Mouse (Mus musculus): Measurements from ENCODE around the gene Gm26558.

Gm26558 gene

GRCm38 (mm10) chr2:70647681-70648080 lies 14.2 kb downstream of the Gm26558 start:
- no peak for DNase-seq

- no peak for DNase-seq
Observed at GRCm38 (mm10) chr2:70645266-70645780, 16.6 kb downstream of the Gm26558 start.

- no peak for DNase-seq
Observed at GRCm38 (mm10) chr2:70642971-70643565, 18.8 kb downstream of the Gm26558 start.

- no peak for DNase-seq
Observed at GRCm38 (mm10) chr2:70640968-70641367, 20.9 kb downstream of the Gm26558 start.

DNA sequence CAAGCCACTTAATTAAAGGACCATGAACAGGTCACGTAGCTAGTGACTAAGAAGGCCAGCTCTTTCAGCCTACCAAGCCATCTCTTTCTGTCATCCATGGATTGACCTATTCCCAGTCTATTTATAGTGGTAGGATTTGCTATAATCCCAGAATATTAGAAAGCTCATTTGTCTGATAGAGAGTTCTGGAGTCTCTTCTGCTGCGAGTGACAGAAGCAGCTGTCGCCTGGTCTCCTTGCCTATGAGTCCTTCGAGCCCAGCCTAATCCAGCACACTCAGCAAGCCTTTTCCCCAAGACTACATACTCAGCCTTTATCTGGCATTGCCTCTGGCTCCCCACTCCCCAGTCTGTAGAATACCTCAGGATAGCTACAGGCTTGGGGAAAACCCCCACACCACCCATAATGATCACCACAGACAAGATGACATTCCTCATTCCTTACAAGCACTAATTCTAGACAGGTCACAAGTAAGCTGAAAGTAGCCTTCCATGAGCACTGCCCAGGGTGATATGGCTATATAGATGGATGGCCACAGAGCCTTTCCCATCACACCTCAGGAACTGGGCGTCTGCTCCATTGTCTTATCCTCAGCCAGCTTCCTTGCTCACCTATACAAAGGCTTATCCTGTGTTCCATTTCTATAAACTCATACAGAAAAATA lies 27.7 kb downstream of the Gm26558 start:
- no peak for DNase-seq

GRCm38 (mm10) chr2:70632412-70632811 lies 29.5 kb downstream of the Gm26558 start:
- DNase-seq: no peak

GRCm38 (mm10) chr2:70631321-70631720 lies 30.6 kb downstream of the Gm26558 start:
- DNase-seq: no peak

DNA sequence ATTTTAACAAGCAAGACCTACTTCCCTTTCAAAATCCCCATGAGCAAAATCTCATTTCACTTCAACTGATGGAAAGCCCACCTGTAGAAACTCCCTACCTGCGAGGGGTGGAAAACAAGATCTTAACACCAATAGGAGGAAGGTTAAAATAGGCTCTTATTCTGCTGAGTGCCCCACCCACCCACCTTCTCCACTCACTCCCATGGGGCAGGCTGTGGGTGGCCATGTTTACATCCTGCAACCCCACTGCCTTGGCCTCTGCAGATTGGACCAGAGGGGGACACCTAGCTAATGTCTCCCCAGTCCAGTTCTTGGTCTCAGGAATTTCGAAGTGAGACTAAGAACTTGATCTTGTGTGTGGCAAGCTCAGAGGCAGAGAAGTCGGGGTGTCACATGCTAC lies 32.0 kb downstream of the Gm26558 start:
- no peak for DNase-seq

GRCm38 (mm10) chr2:70629339-70629761 lies 32.6 kb downstream of the Gm26558 start:
- no peak for DNase-seq

- DNase-seq: no peak
Observed at GRCm38 (mm10) chr2:70628397-70628796, 33.5 kb downstream of the Gm26558 start.

GRCm38 (mm10) chr2:70625761-70626160 lies 36.1 kb downstream of the Gm26558 start:
- no peak for DNase-seq

GRCm38 (mm10) chr2:70622244-70622643 lies 39.7 kb downstream of the Gm26558 start:
- DNase-seq: no peak

DNA sequence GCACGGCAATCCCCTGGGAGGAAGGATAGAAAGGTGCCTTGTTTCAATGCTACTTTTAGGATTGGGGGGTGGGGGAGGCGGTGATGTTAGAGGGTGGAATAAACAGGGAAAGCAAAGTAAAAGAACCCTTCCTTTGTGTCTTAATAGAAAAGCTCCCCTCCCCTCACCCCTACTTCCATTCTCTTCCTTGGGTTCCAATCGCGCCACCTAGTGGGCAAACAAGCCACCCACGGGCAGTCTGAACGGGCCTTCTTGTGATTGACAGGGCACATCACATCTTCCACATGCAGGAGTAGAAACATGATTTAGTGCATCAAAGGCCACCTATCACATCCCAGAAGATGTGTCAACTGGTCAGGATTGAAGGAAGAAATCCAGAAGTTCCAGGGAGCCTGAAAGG lies 41.7 kb downstream of the Gm26558 start:
- no peak for DNase-seq

GRCm38 (mm10) chr2:70619232-70619835 lies 42.6 kb downstream of the Gm26558 start:
- no peak for DNase-seq

DNA sequence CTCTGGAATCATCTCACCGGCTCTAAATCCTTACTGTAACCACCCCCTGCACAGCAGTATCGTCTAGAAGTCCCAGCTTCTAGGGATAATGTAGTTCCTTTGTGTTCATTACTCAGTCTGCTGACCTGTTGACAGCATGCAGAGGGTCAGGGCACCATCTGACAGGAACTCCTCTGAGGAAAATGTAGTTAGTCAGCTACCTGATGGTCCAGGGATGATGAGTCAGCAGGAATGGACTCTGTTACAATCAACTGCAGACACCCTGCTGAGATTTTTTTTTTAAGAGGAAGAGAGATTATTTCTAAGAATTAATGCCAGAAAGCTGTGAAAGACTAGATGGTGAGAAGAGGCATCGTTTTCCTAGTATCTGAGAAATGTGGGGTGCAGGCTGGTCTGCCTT lies 45.3 kb downstream of the Gm26558 start:
- DNase-seq: no peak

GRCm38 (mm10) chr2:70616076-70616475 lies 45.8 kb downstream of the Gm26558 start:
- no peak for DNase-seq

GRCm38 (mm10) chr2:70614745-70615351 lies 47.1 kb downstream of the Gm26558 start:
- no peak for DNase-seq

All from cerebellum, adult 11-12 months (tissue).